Mouse (Mus musculus): ENCODE results near the gene Unkl. TPM values are rescaled to one million over a fixed set of nuclear protein-coding genes. Genes with fewer than 3 reads are reported as not detected.

Gene Unkl
- polyA plus RNA-seq, 1 experiment from 2014 or later: 7.0 TPM

DNA sequence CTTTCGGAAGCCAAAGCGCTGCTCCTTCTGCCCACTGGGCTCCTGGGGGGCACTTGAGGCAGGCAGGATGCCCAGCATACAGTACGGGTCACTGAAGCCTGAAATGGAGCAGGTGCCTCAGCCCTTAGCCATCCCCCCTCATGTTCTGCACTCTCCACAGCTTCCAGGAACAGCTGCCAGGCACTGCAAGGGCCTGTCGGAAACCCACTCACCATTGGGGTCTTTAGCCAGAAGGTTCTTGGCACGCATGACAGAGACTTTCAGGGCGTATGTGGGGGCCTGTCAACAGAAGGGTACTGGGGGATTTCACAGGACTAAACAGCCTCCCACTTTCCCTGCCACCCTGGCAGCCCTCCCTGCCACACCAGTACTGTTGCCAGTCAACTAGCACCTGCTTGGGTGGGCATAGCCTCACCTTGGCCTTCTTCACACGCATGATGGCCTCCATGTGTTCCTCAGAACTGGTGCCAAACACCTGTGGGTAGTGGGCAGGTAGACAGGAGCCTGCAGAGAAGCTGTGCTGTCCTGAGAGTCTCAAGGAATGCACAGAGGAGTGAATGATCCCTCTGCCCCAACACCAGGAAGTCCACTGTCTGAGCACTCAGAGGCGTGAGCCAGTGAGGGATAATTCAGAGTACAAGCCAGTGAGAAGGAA, 62.1 kb downstream of the Unkl start:
- no peaks in the 10 kb centered on the region for H3K4me1 ChIP-seq (replicated peaks; ENCODE audit: insufficient read depth, low read length)
- 64% methylated on average over 8 of the region's 8 CpGs for WGBS
- peaks cover 8% of the 10 kb centered on the region; the same call in 1 of the 2 replicates for H3K27me3 ChIP-seq (ENCODE audit: insufficient read depth, low read length)
- no peak overlapping the region for H3K4me3 ChIP-seq (replicated peaks; ENCODE audit: low read depth, low read length)
- no peak for ATAC-seq (replicated peaks; ENCODE audit: low FRiP score, low read depth)
- no peaks in the 10 kb centered on the region for H3K36me3 ChIP-seq (ENCODE audit: insufficient read depth, low read length)
- no peak overlapping the region for H3K9ac ChIP-seq (ENCODE audit: low read depth, low read length)
- no peaks in the 10 kb centered on the region for H3K9me3 ChIP-seq (replicated peaks; ENCODE audit: low read length)
- H3K27ac ChIP-seq: no peak overlapping the region
- DNase-seq (ENCODE audit: low spot score): no peak
- H3K4me2 ChIP-seq (ENCODE audit: low read length): no peak overlapping the region
- TF ChIP-seq CTCF (IDR thresholded peaks at IDR 0.05; ENCODE audit: low read depth): no peak

DNA sequence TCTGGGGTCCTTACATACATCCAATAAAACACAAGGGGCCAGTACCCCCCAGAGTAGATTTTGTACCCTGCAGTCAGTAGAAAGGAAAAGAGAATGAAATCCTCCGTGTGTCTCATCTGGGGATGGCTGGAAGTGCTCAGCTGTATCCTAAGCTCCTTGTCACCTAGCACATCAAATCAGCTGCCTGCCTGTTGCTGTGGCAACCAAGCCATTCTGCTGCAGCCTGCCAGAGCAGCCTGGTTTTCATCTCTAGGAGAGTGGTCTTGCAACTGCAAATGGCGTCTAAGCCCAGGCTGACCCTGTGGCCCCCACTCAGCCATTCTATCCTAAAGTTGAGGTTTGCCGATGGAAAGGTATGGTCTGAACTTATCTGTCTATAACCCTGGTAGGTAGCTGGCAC, 64.4 kb downstream of the Unkl start:
- TF ChIP-seq CTCF (IDR thresholded peaks at IDR 0.05; ENCODE audit: low read depth): no peak
- H3K9me3 ChIP-seq (replicated peaks; ENCODE audit: low read length): no peaks in the 10 kb centered on the region
- ATAC-seq (replicated peaks; ENCODE audit: low FRiP score, low read depth) (no peak), DNase-seq (ENCODE audit: low spot score) (no peak)
- H3K27ac ChIP-seq: no peak overlapping the region
- peaks cover 8% of the 10 kb centered on the region; the same call in 1 of the 2 replicates for H3K27me3 ChIP-seq (ENCODE audit: insufficient read depth, low read length)
- H3K9ac ChIP-seq (ENCODE audit: low read depth, low read length): no peak overlapping the region
- peaks cover 10% of the 10 kb centered on the region; the same call in 1 of the 2 replicates for H3K4me1 ChIP-seq (replicated peaks; ENCODE audit: insufficient read depth, low read length)
- 48% methylated on average over 3 of the region's 3 CpGs for WGBS
- H3K4me3 ChIP-seq (replicated peaks; ENCODE audit: low read depth, low read length): no peak overlapping the region
- no peaks in the 10 kb centered on the region for H3K36me3 ChIP-seq (ENCODE audit: insufficient read depth, low read length)
- H3K4me2 ChIP-seq (ENCODE audit: low read length): no peak overlapping the region

DNA sequence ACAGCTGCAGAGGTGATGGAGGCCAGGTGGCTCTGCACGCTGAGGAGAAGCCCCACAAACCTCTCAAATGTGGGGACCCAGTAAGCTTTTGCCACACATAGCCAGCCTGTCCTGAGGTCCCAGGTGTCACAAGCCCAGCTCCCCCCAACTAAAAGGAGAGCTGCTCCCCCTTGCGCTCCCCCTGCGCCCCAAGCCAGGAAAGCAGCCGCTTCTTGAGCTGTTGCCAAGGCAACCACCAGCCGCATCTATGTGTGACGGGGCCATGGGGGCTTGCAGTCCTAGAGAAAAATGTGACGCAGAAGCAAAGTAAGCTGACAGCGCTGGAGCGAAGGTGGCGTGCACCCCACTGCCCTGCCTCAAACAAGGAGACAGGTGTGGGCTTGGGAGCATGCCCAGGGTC, 65.6 kb downstream of the Unkl start:
- H3K4me2 ChIP-seq (ENCODE audit: low read length): no peak overlapping the region
- ATAC-seq (replicated peaks; ENCODE audit: low FRiP score, low read depth) (no peak), DNase-seq (ENCODE audit: low spot score) (no peak)
- no peak overlapping the region for H3K9ac ChIP-seq (ENCODE audit: low read depth, low read length)
- no peak overlapping the region for H3K4me3 ChIP-seq (replicated peaks; ENCODE audit: low read depth, low read length)
- TF ChIP-seq CTCF (IDR thresholded peaks at IDR 0.05; ENCODE audit: low read depth): no peak
- peaks cover 10% of the 10 kb centered on the region; the same call in 1 of the 2 replicates for H3K4me1 ChIP-seq (replicated peaks; ENCODE audit: insufficient read depth, low read length)
- 29% methylated on average over 10 of the region's 10 CpGs for WGBS
- H3K36me3 ChIP-seq (ENCODE audit: insufficient read depth, low read length): no peaks in the 10 kb centered on the region
- H3K9me3 ChIP-seq (replicated peaks; ENCODE audit: low read length): no peaks in the 10 kb centered on the region
- peaks cover 8% of the 10 kb centered on the region; the same call in 1 of the 2 replicates for H3K27me3 ChIP-seq (ENCODE audit: insufficient read depth, low read length)
- H3K27ac ChIP-seq: no peak overlapping the region

DNA sequence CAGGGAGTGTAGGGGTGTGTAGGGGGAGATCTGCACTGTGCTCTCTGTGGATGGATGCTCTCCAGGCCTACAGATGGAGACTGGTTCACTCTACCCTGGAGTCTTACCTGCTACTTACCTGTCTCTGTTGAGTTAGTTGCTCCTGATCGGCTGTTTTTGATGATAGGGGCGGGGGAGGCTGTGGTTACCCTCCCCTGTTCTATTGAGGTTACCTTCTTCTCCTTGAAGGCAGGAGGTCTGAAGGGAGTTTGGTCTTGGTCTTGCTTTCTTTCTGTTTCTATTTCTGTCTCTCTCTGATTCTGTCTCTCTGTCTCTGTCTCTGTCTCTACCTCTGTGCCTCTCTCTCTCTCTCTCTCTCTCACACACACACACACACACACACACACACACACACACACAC, 66.9 kb downstream of the Unkl start:
- 69% methylated on average over 2 of the region's 2 CpGs for WGBS
- Histone ChIP-seq H3K36me3 (ENCODE audit: insufficient read depth, low read length) (peaks cover 11% of the 10 kb centered on the region), H3K27ac (no peak overlapping the region), H3K4me2 (ENCODE audit: low read length) (no peak overlapping the region), H3K27me3 (ENCODE audit: insufficient read depth, low read length) (peaks cover 8% of the 10 kb centered on the region; the same call in 1 of the 2 replicates), H3K4me1 (replicated peaks; ENCODE audit: insufficient read depth, low read length) (peaks cover 10% of the 10 kb centered on the region; the same call in 1 of the 2 replicates), H3K9me3 (replicated peaks; ENCODE audit: low read length) (no peaks in the 10 kb centered on the region), H3K9ac (ENCODE audit: low read depth, low read length) (no peak overlapping the region), H3K4me3 (replicated peaks; ENCODE audit: low read depth, low read length) (no peak overlapping the region)
- TF ChIP-seq CTCF (IDR thresholded peaks at IDR 0.05; ENCODE audit: low read depth): no peak
- DNase-seq (ENCODE audit: low spot score) (no peak), ATAC-seq (replicated peaks; ENCODE audit: low FRiP score, low read depth) (no peak)

DNA sequence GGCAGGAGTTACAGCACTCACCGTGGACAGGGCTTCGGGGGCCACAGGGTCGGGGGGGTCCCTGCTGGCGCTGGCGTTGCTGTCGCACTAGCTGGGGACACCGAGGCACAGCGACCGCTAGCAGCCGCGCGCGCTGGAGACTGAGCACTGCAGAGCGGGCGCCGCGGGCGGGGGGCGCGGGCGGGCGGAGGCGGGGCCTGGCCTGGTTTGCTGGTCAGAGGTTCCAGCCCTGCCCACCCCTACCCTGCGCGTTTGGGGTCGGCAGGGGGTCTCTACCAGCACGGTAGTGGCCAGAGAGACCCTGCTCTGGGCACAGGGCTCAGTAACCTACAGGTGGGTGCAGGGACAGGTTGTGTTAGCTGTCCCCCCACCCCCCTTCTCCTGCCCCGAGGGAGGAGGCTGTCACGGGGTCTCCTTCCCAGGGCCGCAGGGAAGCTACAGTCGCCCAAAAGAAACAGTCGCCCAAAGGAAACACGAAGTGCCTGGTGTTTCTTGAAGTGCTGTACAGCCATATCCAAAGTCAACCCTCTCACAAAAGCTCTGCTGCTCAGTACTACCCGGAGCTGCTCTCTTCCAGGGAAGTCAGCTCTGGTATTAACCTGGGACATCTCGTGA, 68.0 kb downstream of the Unkl start, which contains the start of gene Baiap3:
Gene Baiap3 (minus strand): TSS at position 225 of the 615 bp plus-strand sequence.
- WGBS: 4% methylated on average over 33 of the region's 35 CpGs
- TF ChIP-seq CTCF (IDR thresholded peaks at IDR 0.05; ENCODE audit: low read depth): no peak
- peak within 1 kb of the TSS; percentile 27 for H3K4me3 ChIP-seq (replicated peaks; ENCODE audit: low read depth, low read length)
- H3K27ac ChIP-seq: no peak within 1 kb of the TSS
- peaks cover 8% of the 10 kb centered on the region; the same call in 1 of the 2 replicates for H3K27me3 ChIP-seq (ENCODE audit: insufficient read depth, low read length)
- peak within 1 kb of the TSS; percentile 40 for H3K9ac ChIP-seq (ENCODE audit: low read depth, low read length)
- ATAC-seq (replicated peaks; ENCODE audit: low FRiP score, low read depth): peak; percentile 33; the same call in 1 of the 2 replicates
- H3K4me1 ChIP-seq (replicated peaks; ENCODE audit: insufficient read depth, low read length): peaks cover 10% of the 10 kb centered on the region; the same call in 1 of the 2 replicates
- H3K9me3 ChIP-seq (replicated peaks; ENCODE audit: low read length): no peaks in the 10 kb centered on the region
- peak within 1 kb of the TSS; percentile 65 for H3K4me2 ChIP-seq (ENCODE audit: low read length)
- peaks cover 13% of the 10 kb centered on the region for H3K36me3 ChIP-seq (ENCODE audit: insufficient read depth, low read length)
- DNase-seq (ENCODE audit: low spot score): no peak

DNA sequence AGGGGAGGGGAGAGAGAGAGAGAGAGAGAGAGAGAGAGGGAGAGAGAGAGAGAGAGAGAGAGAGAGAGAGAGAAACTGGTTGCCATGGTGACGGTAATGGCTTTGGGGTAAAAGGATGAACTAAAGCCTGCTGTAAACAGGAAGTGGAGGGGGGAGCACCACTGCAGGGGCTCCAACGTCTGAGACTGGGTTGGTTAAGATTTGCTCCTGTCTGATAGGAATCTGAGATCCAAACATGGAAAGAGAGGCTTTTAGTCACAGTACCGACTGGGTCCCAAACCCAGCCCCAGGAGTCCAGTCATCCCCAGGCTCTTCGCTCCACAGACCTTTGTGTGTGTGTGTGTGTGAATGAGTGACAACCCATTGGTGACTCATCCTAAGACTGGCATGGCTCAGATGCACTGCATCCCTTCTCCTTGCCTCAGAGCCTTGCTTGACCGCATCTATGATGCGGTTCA, 69.6 kb downstream of the Unkl start:
- Histone ChIP-seq H3K4me2 (ENCODE audit: low read length) (no peak overlapping the region), H3K9ac (ENCODE audit: low read depth, low read length) (no peak overlapping the region), H3K27ac (no peak overlapping the region), H3K4me3 (replicated peaks; ENCODE audit: low read depth, low read length) (no peak overlapping the region), H3K9me3 (replicated peaks; ENCODE audit: low read length) (no peaks in the 10 kb centered on the region), H3K27me3 (ENCODE audit: insufficient read depth, low read length) (peaks cover 8% of the 10 kb centered on the region; the same call in 1 of the 2 replicates), H3K4me1 (replicated peaks; ENCODE audit: insufficient read depth, low read length) (peaks cover 10% of the 10 kb centered on the region; the same call in 1 of the 2 replicates), H3K36me3 (ENCODE audit: insufficient read depth, low read length) (peaks cover 19% of the 10 kb centered on the region)
- no peak for ATAC-seq (replicated peaks; ENCODE audit: low FRiP score, low read depth)
- 55% methylated on average over 6 of the region's 6 CpGs for WGBS
- TF ChIP-seq CTCF (IDR thresholded peaks at IDR 0.05; ENCODE audit: low read depth): no peak
- no peak for DNase-seq (ENCODE audit: low spot score)

Measured in kidney, postnatal 0 days (tissue).